Mouse (Mus musculus): ENCODE measurements around the gene Klrb1b. TPM values are rescaled to one million over a fixed set of nuclear protein-coding genes. Genes with fewer than 3 reads are reported as not detected.
A peak's percentile ranks its signal among the peaks of the same experiment; 100 is the strongest.

Klrb1b gene
- polyA plus RNA-seq, 1 experiment: not detected

GRCm38 (mm10) chr6:128847401-128847800 lies 21.3 kb upstream of the Klrb1b start:
- Histone ChIP-seq H3K79me2 (ENCODE audit: control insufficient read depth, insufficient read depth) (no peaks in the 10 kb centered on the region), H3ac (ENCODE audit: control insufficient read depth, insufficient read length, low read depth) (no peak overlapping the region), H3K4me3 (ENCODE audit: insufficient read depth, poor library complexity, severe bottlenecking) (no peak overlapping the region), H3K36me3 (ENCODE audit: control insufficient read depth, insufficient read depth) (no peaks in the 10 kb centered on the region), H3K27me3 (ENCODE audit: control insufficient read depth, insufficient read depth, insufficient read length) (no peaks in the 10 kb centered on the region), H3K79me3 (ENCODE audit: low read depth) (no peaks in the 10 kb centered on the region)
- no peak for TF ChIP-seq USF1 (IDR thresholded peaks at IDR 0.05; ENCODE audit: low read depth)
- no peak for TF ChIP-seq CEBPB (IDR thresholded peaks at IDR 0.05; ENCODE audit: low read depth)
- no peak for TF ChIP-seq MYOG (IDR thresholded peaks at IDR 0.05; ENCODE audit: control insufficient read depth, extremely low read depth, insufficient read length)
- no peak for TF ChIP-seq FOSL1 (IDR thresholded peaks at IDR 0.05; ENCODE audit: insufficient read depth, low read length, poor library complexity, severe bottlenecking)
- no peak for TF ChIP-seq MAX (IDR thresholded peaks at IDR 0.05)
- no peak for TF ChIP-seq CTCF (IDR thresholded peaks at IDR 0.05; ENCODE audit: control insufficient read depth, insufficient read depth, insufficient read length)
- TF ChIP-seq MYOD1 (IDR thresholded peaks at IDR 0.05; ENCODE audit: control insufficient read depth, insufficient read length, low read depth): no peak

GRCm38 (mm10) chr6:128845998-128846542 lies 19.9 kb upstream of the Klrb1b start:
- H3K79me2 ChIP-seq (ENCODE audit: control insufficient read depth, insufficient read depth): no peaks in the 10 kb centered on the region
- H3K4me3 ChIP-seq (ENCODE audit: insufficient read depth, poor library complexity, severe bottlenecking): no peak overlapping the region
- no peaks in the 10 kb centered on the region for H3K27me3 ChIP-seq (ENCODE audit: control insufficient read depth, insufficient read depth, insufficient read length)
- H3K36me3 ChIP-seq (ENCODE audit: control insufficient read depth, insufficient read depth): no peaks in the 10 kb centered on the region
- H3ac ChIP-seq (ENCODE audit: control insufficient read depth, insufficient read length, low read depth): no peak overlapping the region
- H3K79me3 ChIP-seq (ENCODE audit: low read depth): no peaks in the 10 kb centered on the region
- no peak for TF ChIP-seq CTCF (IDR thresholded peaks at IDR 0.05; ENCODE audit: control insufficient read depth, insufficient read depth, insufficient read length)

- Histone ChIP-seq H3K36me3 (ENCODE audit: control insufficient read depth, insufficient read depth) (no peaks in the 10 kb centered on the region), H3K79me3 (ENCODE audit: low read depth) (no peaks in the 10 kb centered on the region), H3K27me3 (ENCODE audit: control insufficient read depth, insufficient read depth, insufficient read length) (no peaks in the 10 kb centered on the region), H3ac (ENCODE audit: control insufficient read depth, insufficient read length, low read depth) (no peak overlapping the region), H3K79me2 (ENCODE audit: control insufficient read depth, insufficient read depth) (no peaks in the 10 kb centered on the region), H3K4me3 (ENCODE audit: insufficient read depth, poor library complexity, severe bottlenecking) (no peak overlapping the region)
- no peak for TF ChIP-seq MAX (IDR thresholded peaks at IDR 0.05)
- no peak for TF ChIP-seq USF1 (IDR thresholded peaks at IDR 0.05; ENCODE audit: low read depth)
- no peak for TF ChIP-seq FOSL1 (IDR thresholded peaks at IDR 0.05; ENCODE audit: insufficient read depth, low read length, poor library complexity, severe bottlenecking)
- peak; percentile 83 for TF ChIP-seq CTCF (IDR thresholded peaks at IDR 0.05; ENCODE audit: control insufficient read depth, insufficient read depth, insufficient read length)
- TF ChIP-seq CEBPB (IDR thresholded peaks at IDR 0.05; ENCODE audit: low read depth): no peak
- no peak for TF ChIP-seq MYOD1 (IDR thresholded peaks at IDR 0.05; ENCODE audit: control insufficient read depth, insufficient read length, low read depth)
- no peak for TF ChIP-seq MYOG (IDR thresholded peaks at IDR 0.05; ENCODE audit: control insufficient read depth, extremely low read depth, insufficient read length)
These were observed 19.3 kb upstream of the Klrb1b start for GRCm38 (mm10) chr6:128845319-128845979.

- no peak for TF ChIP-seq MYOG (IDR thresholded peaks at IDR 0.05; ENCODE audit: control insufficient read depth, extremely low read depth, insufficient read length)
- TF ChIP-seq FOSL1 (IDR thresholded peaks at IDR 0.05; ENCODE audit: insufficient read depth, low read length, poor library complexity, severe bottlenecking): no peak
- TF ChIP-seq MAX (IDR thresholded peaks at IDR 0.05): no peak
- no peak for TF ChIP-seq CTCF (IDR thresholded peaks at IDR 0.05; ENCODE audit: control insufficient read depth, insufficient read depth, insufficient read length)
- TF ChIP-seq USF1 (IDR thresholded peaks at IDR 0.05; ENCODE audit: low read depth): no peak
- no peak for TF ChIP-seq CEBPB (IDR thresholded peaks at IDR 0.05; ENCODE audit: low read depth)
- no peak for TF ChIP-seq MYOD1 (IDR thresholded peaks at IDR 0.05; ENCODE audit: control insufficient read depth, insufficient read length, low read depth)
- Histone ChIP-seq H3ac (ENCODE audit: control insufficient read depth, insufficient read length, low read depth) (no peak overlapping the region), H3K36me3 (ENCODE audit: control insufficient read depth, insufficient read depth) (no peaks in the 10 kb centered on the region), H3K79me3 (ENCODE audit: low read depth) (no peaks in the 10 kb centered on the region), H3K27me3 (ENCODE audit: control insufficient read depth, insufficient read depth, insufficient read length) (no peaks in the 10 kb centered on the region), H3K4me3 (ENCODE audit: insufficient read depth, poor library complexity, severe bottlenecking) (no peak overlapping the region), H3K79me2 (ENCODE audit: control insufficient read depth, insufficient read depth) (no peaks in the 10 kb centered on the region)
These were observed 18.5 kb upstream of the Klrb1b start for GRCm38 (mm10) chr6:128844586-128845080.

GRCm38 (mm10) chr6:128844131-128844530 lies 18.0 kb upstream of the Klrb1b start:
- H3K36me3 ChIP-seq (ENCODE audit: control insufficient read depth, insufficient read depth): no peaks in the 10 kb centered on the region
- H3K4me3 ChIP-seq (ENCODE audit: insufficient read depth, poor library complexity, severe bottlenecking): peak overlapping the region; percentile 44
- no peak overlapping the region for H3ac ChIP-seq (ENCODE audit: control insufficient read depth, insufficient read length, low read depth)
- TF ChIP-seq USF1 (IDR thresholded peaks at IDR 0.05; ENCODE audit: low read depth): no peak
- no peak for TF ChIP-seq MYOD1 (IDR thresholded peaks at IDR 0.05; ENCODE audit: control insufficient read depth, insufficient read length, low read depth)
- no peak for TF ChIP-seq CEBPB (IDR thresholded peaks at IDR 0.05; ENCODE audit: low read depth)
- no peak for TF ChIP-seq CTCF (IDR thresholded peaks at IDR 0.05; ENCODE audit: control insufficient read depth, insufficient read depth, insufficient read length)
- TF ChIP-seq MYOG (IDR thresholded peaks at IDR 0.05; ENCODE audit: control insufficient read depth, extremely low read depth, insufficient read length): no peak
- TF ChIP-seq MAX (IDR thresholded peaks at IDR 0.05): no peak
- TF ChIP-seq FOSL1 (IDR thresholded peaks at IDR 0.05; ENCODE audit: insufficient read depth, low read length, poor library complexity, severe bottlenecking): no peak
- no peaks in the 10 kb centered on the region for H3K79me2 ChIP-seq (ENCODE audit: control insufficient read depth, insufficient read depth)
- no peaks in the 10 kb centered on the region for H3K79me3 ChIP-seq (ENCODE audit: low read depth)
- H3K27me3 ChIP-seq (ENCODE audit: control insufficient read depth, insufficient read depth, insufficient read length): no peaks in the 10 kb centered on the region
